Mouse (Mus musculus) embryonic facial prominence, embryonic 15.5 days (tissue): ENCODE results near the gene Znrf1. TPM values are rescaled to one million over a fixed set of nuclear protein-coding genes. Genes with fewer than 3 reads are reported as not detected.

Experiments used
- ATAC-seq: fragments of 200-750 bp; cut with Nextera tagmentation; 2 replicates; pipeline ENCODE4 v1.8.0; 2017; ENCODE audit warnings: low read depth, moderate TSS enrichment; ENCODE audit not compliant: insufficient number of reproducible peaks, low FRiP score, low TSS enrichment
- H3K27ac ChIP-seq: fragments of 300-500 bp; sonication (generic); replicated peaks from 2 replicates; pipeline ENCODE4 v1.5.1; 2015; ENCODE audit warnings: mild to moderate bottlenecking, inconsistent platforms
- H3K27me3 ChIP-seq: fragments of 300-500 bp; sonication (generic); 2 replicates; pipeline ENCODE4 v1.6.1; 2015; ENCODE audit warnings: inconsistent platforms
- H3K36me3 ChIP-seq: fragments of 300-500 bp; sonication (generic); 2 replicates; pipeline ENCODE4 v1.6.1; 2015; ENCODE audit warnings: mild to moderate bottlenecking, inconsistent platforms
- H3K4me1 ChIP-seq: fragments of 300-500 bp; sonication (generic); 2 replicates; pipeline ENCODE4 v1.6.1; 2015; ENCODE audit warnings: inconsistent platforms
- H3K4me2 ChIP-seq: fragments of 300-500 bp; sonication (generic); replicated peaks from 2 replicates; pipeline ENCODE4 v1.6.1; 2015; ENCODE audit warnings: mild to moderate bottlenecking, inconsistent platforms
- H3K4me3 ChIP-seq: fragments of 300-500 bp; sonication (generic); replicated peaks from 2 replicates; pipeline ENCODE4 v1.5.1; 2015; ENCODE audit warnings: mild to moderate bottlenecking, inconsistent platforms
- H3K9ac ChIP-seq: fragments of 300-500 bp; sonication (generic); 2 replicates; pipeline ENCODE4 v1.6.1; 2015; ENCODE audit warnings: inconsistent platforms
- H3K9me3 ChIP-seq: fragments of 300-500 bp; sonication (generic); replicated peaks from 2 replicates; pipeline ENCODE4 v1.6.1; 2016; ENCODE audit warnings: inconsistent platforms
- WGBS: fragments of 180-500 bp; shearing (Covaris S2); methylation state at CpG from one replicate; pipeline ENCODE4 v1.1.7; 2015; 5-methylcytosine and 5-hydroxymethylcytosine counted together
- polyA plus RNA-seq: library from polyadenylated mRNA; unstranded; fragments of >200 nt; fragmentation: Nextera tagmentation; extraction: Ambion mirVana; gene quantifications from 2 replicates; pipeline ENCODE4 v1.2.1, GENCODE M21; 2015

The Znrf1 gene
- polyA plus RNA-seq, 1 experiment from 2014 or later: 42.7 TPM

- Histone ChIP-seq H3K4me2 (no peak overlapping the region), H3K9me3 (no peaks in the 10 kb centered on the region), H3K9ac (no peak overlapping the region), H3K27me3 (no peaks in the 10 kb centered on the region), H3K36me3 (peaks cover 23% of the 10 kb centered on the region; the same call in 1 of the 2 replicates), H3K27ac (no peak overlapping the region), H3K4me3 (no peak overlapping the region), H3K4me1 (no peaks in the 10 kb centered on the region)
- WGBS: 53% methylated on average over 1 of the region's 1 CpGs
- no peak for ATAC-seq
Measured at GRCm38 (mm10) chr8:111657312-111657854, 121.5 kb downstream of the Znrf1 start.

- H3K27ac ChIP-seq: no peak overlapping the region
- 71% methylated on average over 6 of the region's 6 CpGs for WGBS
Measured at GRCm38 (mm10) chr8:111658819-111659423, 123.0 kb downstream of the Znrf1 start.

GRCm38 (mm10) chr8:111662473-111662872, 126.6 kb downstream of the Znrf1 start:
- Histone ChIP-seq H3K27ac (no peak overlapping the region), H3K4me1 (no peaks in the 10 kb centered on the region), H3K4me2 (no peak overlapping the region), H3K36me3 (peaks cover 28% of the 10 kb centered on the region), H3K9ac (no peak overlapping the region), H3K27me3 (no peaks in the 10 kb centered on the region), H3K9me3 (no peaks in the 10 kb centered on the region), H3K4me3 (no peak overlapping the region)
- no peak for ATAC-seq
- 87% methylated on average over 3 of the region's 3 CpGs for WGBS

More at GRCm38 (mm10) chr8:111658819-111659423, 123.0 kb downstream of the Znrf1 start:
- H3K4me3 ChIP-seq: no peak overlapping the region
- H3K27me3 ChIP-seq: no peaks in the 10 kb centered on the region
- no peak for ATAC-seq
- no peaks in the 10 kb centered on the region for H3K4me1 ChIP-seq
- H3K9ac ChIP-seq: no peak overlapping the region
- H3K9me3 ChIP-seq: no peaks in the 10 kb centered on the region
- H3K36me3 ChIP-seq: peaks cover 26% of the 10 kb centered on the region
- no peak overlapping the region for H3K4me2 ChIP-seq

GRCm38 (mm10) chr8:111666751-111667150, 130.9 kb downstream of the Znrf1 start:
- 79% methylated on average over 2 of the region's 2 CpGs for WGBS
- H3K4me1 ChIP-seq: no peaks in the 10 kb centered on the region
- no peak for ATAC-seq
- no peak overlapping the region for H3K4me2 ChIP-seq
- no peak overlapping the region for H3K9ac ChIP-seq
- no peaks in the 10 kb centered on the region for H3K9me3 ChIP-seq
- H3K4me3 ChIP-seq: no peak overlapping the region
- H3K27ac ChIP-seq: no peak overlapping the region
- H3K27me3 ChIP-seq: no peaks in the 10 kb centered on the region
- peaks cover 41% of the 10 kb centered on the region for H3K36me3 ChIP-seq

Other genes with a start within 250 kb of the Znrf1 start
- gene Rfwd3, start 235.9 kb upstream of the Znrf1 start, polyA plus RNA-seq: 40.4 and 44.2 TPM in 2 replicates
- 1.2 and 1.3 TPM in 2 replicates for gene Mlkl, start 197.9 kb upstream of the Znrf1 start, polyA plus RNA-seq
- gene Fa2h, start 142.3 kb upstream of the Znrf1 start, polyA plus RNA-seq: 0.16 and 0.98 TPM in 2 replicates
- 6.8 and 7.0 TPM in 2 replicates for gene Wdr59, start 14.0 kb upstream of the Znrf1 start, polyA plus RNA-seq
- gene Ldhd, start 94.3 kb downstream of the Znrf1 start, polyA plus RNA-seq: 0.68 and 0.99 TPM in 2 replicates
- gene Zfp1, start 107.3 kb downstream of the Znrf1 start, polyA plus RNA-seq: 22.3 and 25.9 TPM in 2 replicates
- gene Ctrb1, start 154.9 kb downstream of the Znrf1 start, polyA plus RNA-seq: 0.32 TPM in 1 of 2 replicates, not detected in the other
- 31.9 and 40.2 TPM in 2 replicates for gene Bcar1, start 207.7 kb downstream of the Znrf1 start, polyA plus RNA-seq